Mouse (Mus musculus): ENCODE data around the gene Psd. TPM values are rescaled to one million over a fixed set of nuclear protein-coding genes. Genes with fewer than 3 reads are reported as not detected.

The Psd gene
- polyA plus RNA-seq, 1 experiment from 2014 or later = 41.9 TPM

GRCm38 (mm10) chr19:46307781-46308180, 19.2 kb downstream of the Psd start:
- Histone ChIP-seq H3K4me3 (ENCODE audit: low read depth, low read length) (no peak overlapping the region), H3K9ac (replicated peaks; ENCODE audit: low read depth, low read length) (0 out of 2 replicates have a peak overlapping the region, but pooled peaks have one; percentile 10), H3K4me2 (replicated peaks; ENCODE audit: low read depth, low read length) (no peak overlapping the region), H3K36me3 (ENCODE audit: control insufficient read depth, insufficient read depth, low read length) (peaks cover 36% of the 10 kb centered on the region), H3K9me3 (ENCODE audit: control insufficient read depth, low read depth, low read length) (no peaks in the 10 kb centered on the region), H3K27me3 (ENCODE audit: control insufficient read depth, insufficient read depth, low read length) (no peaks in the 10 kb centered on the region), H3K27ac (ENCODE audit: low read length) (no peak overlapping the region), H3K4me1 (ENCODE audit: control insufficient read depth, insufficient read depth, low read length) (peaks cover 18% of the 10 kb centered on the region; the same call in 1 of the 2 replicates)
- ATAC-seq (ENCODE audit: insufficient number of reproducible peaks, insufficient read depth, low FRiP score, low read depth) = no peak
- 80% methylated on average over 16 of the region's 16 CpGs for WGBS

GRCm38 (mm10) chr19:46306751-46307289, 20.1 kb downstream of the Psd start:
- Histone ChIP-seq H3K27ac (ENCODE audit: low read length) (no peak overlapping the region), H3K4me3 (ENCODE audit: low read depth, low read length) (no peak overlapping the region), H3K4me1 (ENCODE audit: control insufficient read depth, insufficient read depth, low read length) (peaks cover 18% of the 10 kb centered on the region; the same call in 1 of the 2 replicates), H3K27me3 (ENCODE audit: control insufficient read depth, insufficient read depth, low read length) (no peaks in the 10 kb centered on the region), H3K4me2 (replicated peaks; ENCODE audit: low read depth, low read length) (no peak overlapping the region), H3K36me3 (ENCODE audit: control insufficient read depth, insufficient read depth, low read length) (peaks cover 33% of the 10 kb centered on the region), H3K9ac (replicated peaks; ENCODE audit: low read depth, low read length) (no peak overlapping the region), H3K9me3 (ENCODE audit: control insufficient read depth, low read depth, low read length) (no peaks in the 10 kb centered on the region)
- WGBS = 94% methylated on average over 9 of the region's 9 CpGs
- ATAC-seq (ENCODE audit: insufficient number of reproducible peaks, insufficient read depth, low FRiP score, low read depth) = no peak

GRCm38 (mm10) chr19:46306268-46306610, 20.7 kb downstream of the Psd start:
- H3K27ac ChIP-seq (ENCODE audit: low read length) = no peak overlapping the region
- H3K9ac ChIP-seq (replicated peaks; ENCODE audit: low read depth, low read length) = peak overlapping the region; percentile 41; the same call in 1 of the 2 replicates
- WGBS = 57% methylated on average over 5 of the region's 5 CpGs
- no peaks in the 10 kb centered on the region for H3K27me3 ChIP-seq (ENCODE audit: control insufficient read depth, insufficient read depth, low read length)
- H3K4me3 ChIP-seq (ENCODE audit: low read depth, low read length) = peak overlapping the region; percentile 81
- ATAC-seq (ENCODE audit: insufficient number of reproducible peaks, insufficient read depth, low FRiP score, low read depth) = no peak
- peaks cover 27% of the 10 kb centered on the region for H3K36me3 ChIP-seq (ENCODE audit: control insufficient read depth, insufficient read depth, low read length)
- H3K4me1 ChIP-seq (ENCODE audit: control insufficient read depth, insufficient read depth, low read length) = peaks cover 18% of the 10 kb centered on the region; the same call in 1 of the 2 replicates
- H3K9me3 ChIP-seq (ENCODE audit: control insufficient read depth, low read depth, low read length) = no peaks in the 10 kb centered on the region
- H3K4me2 ChIP-seq (replicated peaks; ENCODE audit: low read depth, low read length) = peak overlapping the region; percentile 99

GRCm38 (mm10) chr19:46305432-46306267, 21.3 kb downstream of the Psd start:
- no peaks in the 10 kb centered on the region for H3K27me3 ChIP-seq (ENCODE audit: control insufficient read depth, insufficient read depth, low read length)
- H3K27ac ChIP-seq (ENCODE audit: low read length) = peak overlapping the region; percentile 71; the same call in 1 of the 2 replicates
- peak; percentile 76 for ATAC-seq (ENCODE audit: insufficient number of reproducible peaks, insufficient read depth, low FRiP score, low read depth)
- WGBS = 1% methylated on average over 36 of the region's 43 CpGs
- H3K36me3 ChIP-seq (ENCODE audit: control insufficient read depth, insufficient read depth, low read length) = peaks cover 23% of the 10 kb centered on the region
- peak overlapping the region; percentile 81 for H3K4me3 ChIP-seq (ENCODE audit: low read depth, low read length)
- peaks cover 18% of the 10 kb centered on the region; the same call in 1 of the 2 replicates for H3K4me1 ChIP-seq (ENCODE audit: control insufficient read depth, insufficient read depth, low read length)
- H3K4me2 ChIP-seq (replicated peaks; ENCODE audit: low read depth, low read length) = peak overlapping the region; percentile 99
- H3K9ac ChIP-seq (replicated peaks; ENCODE audit: low read depth, low read length) = peak overlapping the region; percentile 45
- no peaks in the 10 kb centered on the region for H3K9me3 ChIP-seq (ENCODE audit: control insufficient read depth, low read depth, low read length)

GRCm38 (mm10) chr19:46304908-46305333, 22.0 kb downstream of the Psd start:
- H3K9ac ChIP-seq (replicated peaks; ENCODE audit: low read depth, low read length) = peak overlapping the region; percentile 45; the same call in 1 of the 2 replicates
- H3K4me2 ChIP-seq (replicated peaks; ENCODE audit: low read depth, low read length) = peak overlapping the region; percentile 99
- peak overlapping the region; percentile 81 for H3K4me3 ChIP-seq (ENCODE audit: low read depth, low read length)
- WGBS = 2% methylated on average over 34 of the region's 34 CpGs
- peak; percentile 26 for ATAC-seq (ENCODE audit: insufficient number of reproducible peaks, insufficient read depth, low FRiP score, low read depth)
- no peaks in the 10 kb centered on the region for H3K9me3 ChIP-seq (ENCODE audit: control insufficient read depth, low read depth, low read length)
- peaks cover 17% of the 10 kb centered on the region for H3K36me3 ChIP-seq (ENCODE audit: control insufficient read depth, insufficient read depth, low read length)
- H3K27me3 ChIP-seq (ENCODE audit: control insufficient read depth, insufficient read depth, low read length) = no peaks in the 10 kb centered on the region
- H3K4me1 ChIP-seq (ENCODE audit: control insufficient read depth, insufficient read depth, low read length) = peaks cover 18% of the 10 kb centered on the region; the same call in 1 of the 2 replicates
- peak overlapping the region; percentile 71 for H3K27ac ChIP-seq (ENCODE audit: low read length)

- ATAC-seq (ENCODE audit: insufficient number of reproducible peaks, insufficient read depth, low FRiP score, low read depth) = peak; percentile 88
- under 1% methylated on average over 39 of the region's 39 CpGs for WGBS
- peak within 1 kb of the TSS; percentile 45; the same call in 1 of the 2 replicates for H3K9ac ChIP-seq (replicated peaks; ENCODE audit: low read depth, low read length)
Measured at GRCm38 (mm10) chr19:46304216-46304841, 22.6 kb downstream of the Psd start, which contains the start of gene Nfkb2. Gene Nfkb2, plus strand, starts transcription at chr19:46304320.

GRCm38 (mm10) chr19:46303251-46304215, 23.4 kb downstream of the Psd start:
- H3K9ac ChIP-seq (replicated peaks; ENCODE audit: low read depth, low read length) = no peak overlapping the region
- H3K4me2 ChIP-seq (replicated peaks; ENCODE audit: low read depth, low read length) = peak overlapping the region; percentile 99
- H3K27me3 ChIP-seq (ENCODE audit: control insufficient read depth, insufficient read depth, low read length) = no peaks in the 10 kb centered on the region
- H3K9me3 ChIP-seq (ENCODE audit: control insufficient read depth, low read depth, low read length) = no peaks in the 10 kb centered on the region
- WGBS = 52% methylated on average over 18 of the region's 18 CpGs
- peak overlapping the region; percentile 81 for H3K4me3 ChIP-seq (ENCODE audit: low read depth, low read length)
- peaks cover 13% of the 10 kb centered on the region; the same call in 1 of the 2 replicates for H3K4me1 ChIP-seq (ENCODE audit: control insufficient read depth, insufficient read depth, low read length)
- H3K36me3 ChIP-seq (ENCODE audit: control insufficient read depth, insufficient read depth, low read length) = peaks cover 12% of the 10 kb centered on the region
- no peak overlapping the region; the same call in 1 of the 2 replicates for H3K27ac ChIP-seq (ENCODE audit: low read length)
- no peak for ATAC-seq (ENCODE audit: insufficient number of reproducible peaks, insufficient read depth, low FRiP score, low read depth)

More at GRCm38 (mm10) chr19:46304216-46304841, 22.6 kb downstream of the Psd start, which contains the start of gene Nfkb2:
- no peaks in the 10 kb centered on the region for H3K27me3 ChIP-seq (ENCODE audit: control insufficient read depth, insufficient read depth, low read length)
- peak within 1 kb of the TSS; percentile 81 for H3K4me3 ChIP-seq (ENCODE audit: low read depth, low read length)
- no peaks in the 10 kb centered on the region for H3K9me3 ChIP-seq (ENCODE audit: control insufficient read depth, low read depth, low read length)
- H3K4me1 ChIP-seq (ENCODE audit: control insufficient read depth, insufficient read depth, low read length) = peaks cover 18% of the 10 kb centered on the region; the same call in 1 of the 2 replicates
- peaks cover 12% of the 10 kb centered on the region for H3K36me3 ChIP-seq (ENCODE audit: control insufficient read depth, insufficient read depth, low read length)
- H3K27ac ChIP-seq (ENCODE audit: low read length) = peak within 1 kb of the TSS; percentile 71
- H3K4me2 ChIP-seq (replicated peaks; ENCODE audit: low read depth, low read length) = peak within 1 kb of the TSS; percentile 99

All from stomach, embryonic 14.5 days (tissue).